Comparison of ENCODE assay signal across 9 mouse cellular contexts in the genomic region with DNA sequence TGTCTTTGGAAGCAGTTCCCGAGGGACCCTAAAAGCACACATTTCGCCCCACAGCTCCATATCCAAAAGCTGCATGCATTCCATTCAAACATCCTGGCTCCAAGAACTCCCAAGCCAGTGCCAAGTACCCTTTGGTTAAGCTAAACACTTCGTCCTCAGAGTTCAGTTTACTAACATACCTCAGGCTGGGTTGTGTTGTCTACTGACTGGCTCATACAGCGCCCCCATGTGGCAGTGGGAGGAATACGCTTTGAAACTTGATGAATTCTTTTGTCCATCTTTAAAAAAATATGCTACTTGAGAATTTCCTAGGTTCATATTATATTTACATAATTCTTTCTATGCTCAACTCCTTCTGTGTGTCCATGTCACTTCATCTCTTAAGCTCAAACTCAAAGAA. TPM values are rescaled to one million over a fixed set of nuclear protein-coding genes. Genes with fewer than 3 reads are reported as not detected.
DNase-seq lines count a peak whose midpoint lies in the region; ATAC-seq and TF ChIP-seq lines count a peak whose summit lies in the region.
"Had no signal": no experiment of that assay in that cellular context is flagged by ENCODE, and none has a peak within 500 bp of the region (broad histone marks: within the 10 kb centered on the region; RNA-seq: fewer than 3 reads in every experiment).

No protein-coding gene starts in this region.

- no peaks in the 10 kb centered on the region for H3K4me1 ChIP-seq in heart, postnatal 0 days (ENCODE audit: control insufficient read depth, insufficient read depth)
- H3K4me1 ChIP-seq in hindbrain, embryonic 16.5 days (ENCODE audit: control insufficient read depth, insufficient read depth, low read depth, low read length): no peaks in the 10 kb centered on the region

- no peaks in the 10 kb centered on the region for H3K36me3 ChIP-seq in heart, postnatal 0 days (replicated peaks; ENCODE audit: control insufficient read depth, insufficient read depth, low read length)
- no peaks in the 10 kb centered on the region for H3K36me3 ChIP-seq in hindbrain, embryonic 16.5 days (ENCODE audit: control insufficient read depth, insufficient read depth, low read length)

- H3K27me3 ChIP-seq in heart, postnatal 0 days (ENCODE audit: control insufficient read depth, insufficient read depth, low read length): no peaks in the 10 kb centered on the region
- no peaks in the 10 kb centered on the region for H3K27me3 ChIP-seq in hindbrain, embryonic 16.5 days (replicated peaks; ENCODE audit: control insufficient read depth, insufficient read depth, low read length)

- 53% methylated on average over 5 of the region's 5 CpGs for WGBS in heart, postnatal 0 days
- 68% methylated on average over 5 of the region's 5 CpGs for WGBS in hindbrain, embryonic 16.5 days

- ATAC-seq in heart, postnatal 0 days (ENCODE audit: insufficient read depth, low read depth): no peak
- no peak for ATAC-seq in hindbrain, embryonic 16.5 days

- no peak overlapping the region for H3K9ac ChIP-seq in heart, postnatal 0 days (replicated peaks; ENCODE audit: low read depth, low read length)
- H3K9ac ChIP-seq in hindbrain, embryonic 16.5 days (ENCODE audit: low read depth, low read length): no peak overlapping the region

- H3K4me3 ChIP-seq in heart, postnatal 0 days (ENCODE audit: low read depth, low read length): no peak overlapping the region
- no peak overlapping the region for H3K4me3 ChIP-seq in hindbrain, embryonic 16.5 days (ENCODE audit: low read length)

- no peak overlapping the region for H3K27ac ChIP-seq in heart, postnatal 0 days (ENCODE audit: low read depth)
- H3K27ac ChIP-seq in hindbrain, embryonic 16.5 days (ENCODE audit: low read depth, low read length): no peak overlapping the region

- peak; percentile 18; the same call in 1 of the 2 replicates for TF ChIP-seq CTCF in heart, postnatal 0 days (IDR thresholded peaks at IDR 0.05; ENCODE audit: low read depth)

- TF ChIP-seq EP300 in heart, postnatal 0 days (IDR thresholded peaks at IDR 0.05; ENCODE audit: low read depth): no peak

- no peak overlapping the region for H3K4me2 ChIP-seq in heart, postnatal 0 days (ENCODE audit: low read depth, low read length)
- no peak overlapping the region for H3K4me2 ChIP-seq in hindbrain, embryonic 16.5 days (ENCODE audit: low read length)

- intact Hi-C loops in heart, postnatal 25 days (cut with DNase I): no loop called here

- no peak for DNase-seq in heart, postnatal 0 days (ENCODE audit: low spot score)
- no peak for DNase-seq in heart, postnatal 25 days (ENCODE audit: low spot score)
- peak; percentile 18 for DNase-seq in urinary bladder, postnatal 14 days (ENCODE audit: low spot score)
- no peak for DNase-seq in urinary bladder, postnatal 4 days (ENCODE audit: low spot score in 2 of 2)
- peak; percentile 33 for DNase-seq in kidney, postnatal 10 days
- DNase-seq in frontal cortex, postnatal 14 days (ENCODE audit: low spot score in 2 of 2): no peak
- no peak for DNase-seq in cerebellum, postnatal 36 days

- no peaks in the 10 kb centered on the region for H3K9me3 ChIP-seq in heart, postnatal 0 days (replicated peaks; ENCODE audit: control insufficient read depth, low read length)
- no peaks in the 10 kb centered on the region for H3K9me3 ChIP-seq in hindbrain, embryonic 16.5 days (ENCODE audit: control insufficient read depth, low read length)

RNA-seq across cellular contexts. Expression of gene Hsd17b2, which starts 25.9 kb away (rescaled TPM):
- 2.3 TPM in 1 of 2 replicates, not detected in the other for total RNA-seq in heart, postnatal 0 days (2014; rRNA removed; ENCODE audit: low replicate concordance)
- not detected in 2 replicates for polyA plus RNA-seq in heart, postnatal 0 days (2015; fragmentation: Nextera tagmentation; extraction: Ambion mirVana)
- total RNA-seq in heart, postnatal 25 days (2021): not detected
- 0.35 and 0.73 TPM in 2 replicates for polyA plus RNA-seq in hindbrain, embryonic 16.5 days (2015; fragmentation: Nextera tagmentation; extraction: Ambion mirVana)
- total RNA-seq: common myeloid progenitor, adult 5-6 weeks had no signal

RNA-seq across cellular contexts. Expression of gene Sdr42e1, which starts 54.1 kb away (rescaled TPM):
- total RNA-seq in heart, postnatal 0 days (2014; rRNA removed; ENCODE audit: low replicate concordance): 0.23 and 2.0 TPM in 2 replicates
- polyA plus RNA-seq in heart, postnatal 0 days (2015; fragmentation: Nextera tagmentation; extraction: Ambion mirVana): 0.61 and 0.92 TPM in 2 replicates
- total RNA-seq in heart, postnatal 25 days (2021): 1 to 10 TPM; 2.2 to 2.4 TPM
- polyA plus RNA-seq in hindbrain, embryonic 16.5 days (2015; fragmentation: Nextera tagmentation; extraction: Ambion mirVana): 2.3 and 2.9 TPM in 2 replicates

Comparison
In these comparisons a context has a peak if more than half of its experiments do, and no peak if none do; other contexts are left out.
1. DNase-seq: peak in urinary bladder, postnatal 14 days (single experiment) and kidney, postnatal 10 days (single experiment); none in heart, postnatal 0 days (single experiment), heart, postnatal 25 days (single experiment), urinary bladder, postnatal 4 days (0 of 2), frontal cortex, postnatal 14 days (0 of 2) and cerebellum, postnatal 36 days (0 of 2).